In the genomic region with DNA sequence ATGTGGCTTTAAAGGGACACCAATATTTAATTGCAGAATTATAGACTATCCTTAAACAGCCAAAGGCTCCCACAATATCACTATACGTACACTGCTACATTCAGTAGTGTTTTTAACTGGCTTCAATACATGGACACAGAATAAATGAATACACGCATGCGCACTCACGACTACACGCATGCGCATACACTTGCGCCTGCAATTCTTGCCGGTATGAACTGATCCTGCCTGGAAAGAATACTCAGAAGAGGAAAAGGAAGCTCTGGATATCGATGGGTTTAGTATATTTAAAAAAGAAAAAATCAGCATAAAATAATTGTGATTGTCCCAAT, we compare ENCODE assay signal across 8 mouse cellular contexts.
DNase-seq lines count a peak whose midpoint lies in the region; ATAC-seq and TF ChIP-seq lines count a peak whose summit lies in the region.

No protein-coding gene starts in this region.

- DNase-seq in testis, postnatal 14 days (ENCODE audit: low spot score), result peak; percentile 25
- DNase-seq in testis, postnatal 10 days (ENCODE audit: low spot score), result no peak
- DNase-seq in hindbrain, postnatal 0 days (ENCODE audit: low spot score), result peak; percentile 74
- DNase-seq in telencephalon, adult 2 months (ENCODE audit: low read depth, low spot score), result peak; percentile 86
- DNase-seq in liver, embryonic 11.5 days (ENCODE audit: low spot score), result no peak
- no peak for DNase-seq in heart, adult 18-20 months
- DNase-seq in adipocyte (ENCODE audit: low spot score), result no peak

- WGBS in hindbrain, postnatal 0 days, result 68% methylated on average over 9 of the region's 9 CpGs
- WGBS in limb, embryonic 15.5 days, result 70% methylated on average over 9 of the region's 9 CpGs
- 90% methylated on average over 9 of the region's 9 CpGs for WGBS in liver, embryonic 11.5 days

- peaks cover 8% of the 10 kb centered on the region; the same call in 1 of the 2 replicates for H3K4me1 ChIP-seq in hindbrain, postnatal 0 days (ENCODE audit: insufficient read depth, low read length)
- H3K4me1 ChIP-seq in limb, embryonic 15.5 days, result peaks cover 35% of the 10 kb centered on the region
- H3K4me1 ChIP-seq in liver, embryonic 11.5 days (replicated peaks; ENCODE audit: control insufficient read depth, insufficient read depth, low read length), result no peaks in the 10 kb centered on the region

- H3K4me2 ChIP-seq in hindbrain, postnatal 0 days (ENCODE audit: low read depth, low read length), result peak overlapping the region; percentile 49
- H3K4me2 ChIP-seq in limb, embryonic 15.5 days, result peak overlapping the region; percentile 5; the same call in 1 of the 2 replicates
- H3K4me2 ChIP-seq in liver, embryonic 11.5 days, result no peak overlapping the region

- no peak for TF ChIP-seq CTCF in hindbrain, postnatal 0 days (IDR thresholded peaks at IDR 0.05; ENCODE audit: low read depth)

- H3K27me3 ChIP-seq in hindbrain, postnatal 0 days (ENCODE audit: insufficient read depth, low read length), result no peaks in the 10 kb centered on the region
- H3K27me3 ChIP-seq in limb, embryonic 15.5 days, result peaks cover 12% of the 10 kb centered on the region; the same call in 1 of the 2 replicates
- peaks cover 4% of the 10 kb centered on the region; the same call in 1 of the 2 replicates for H3K27me3 ChIP-seq in liver, embryonic 11.5 days (replicated peaks; ENCODE audit: control insufficient read depth, insufficient read depth, low read length)

- no peaks in the 10 kb centered on the region for H3K9me3 ChIP-seq in hindbrain, postnatal 0 days (ENCODE audit: low read length)
- no peaks in the 10 kb centered on the region for H3K9me3 ChIP-seq in limb, embryonic 15.5 days
- no peaks in the 10 kb centered on the region for H3K9me3 ChIP-seq in liver, embryonic 11.5 days (ENCODE audit: control insufficient read depth, low read length)

- ATAC-seq in hindbrain, postnatal 0 days, result peak; percentile 28; the same call in 1 of the 2 replicates
- no peak for ATAC-seq in limb, embryonic 15.5 days (ENCODE audit: insufficient number of reproducible peaks, low FRiP score, low TSS enrichment, low read depth)
- ATAC-seq in liver, embryonic 11.5 days (replicated peaks; ENCODE audit: low FRiP score), result no peak

- no peak overlapping the region for H3K4me3 ChIP-seq in hindbrain, postnatal 0 days (ENCODE audit: low read length)
- H3K4me3 ChIP-seq in limb, embryonic 15.5 days, result no peak overlapping the region
- H3K4me3 ChIP-seq in liver, embryonic 11.5 days (ENCODE audit: low read depth, low read length), result no peak overlapping the region

- peak overlapping the region; percentile 66 for H3K27ac ChIP-seq in hindbrain, postnatal 0 days
- H3K27ac ChIP-seq in limb, embryonic 15.5 days, result no peak overlapping the region
- no peak overlapping the region for H3K27ac ChIP-seq in liver, embryonic 11.5 days (ENCODE audit: low read depth, low read length)

- 0 out of 2 replicates have a peak overlapping the region, but pooled peaks have one; percentile 30 for H3K9ac ChIP-seq in hindbrain, postnatal 0 days (replicated peaks; ENCODE audit: low read length)
- no peak overlapping the region for H3K9ac ChIP-seq in limb, embryonic 15.5 days
- H3K9ac ChIP-seq in liver, embryonic 11.5 days (ENCODE audit: low read depth, low read length), result no peak overlapping the region

- no peaks in the 10 kb centered on the region for H3K36me3 ChIP-seq in hindbrain, postnatal 0 days (ENCODE audit: insufficient read depth, low read length)
- no peaks in the 10 kb centered on the region for H3K36me3 ChIP-seq in limb, embryonic 15.5 days
- H3K36me3 ChIP-seq in liver, embryonic 11.5 days (ENCODE audit: control insufficient read depth, insufficient read depth, low read length), result no peaks in the 10 kb centered on the region

Comparison
In these comparisons a context has a peak if more than half of its experiments do, and no peak if none do; other contexts are left out.
1. DNase-seq: peak in testis, postnatal 14 days (single experiment), hindbrain, postnatal 0 days (single experiment) and telencephalon, adult 2 months (single experiment); none in testis, postnatal 10 days (single experiment), liver, embryonic 11.5 days (single experiment), heart, adult 18-20 months (0 of 2) and adipocyte (single experiment).